Mouse (Mus musculus) WW6 (cell line): ENCODE data around the gene Cops3.

ENCODE experiments used
- DNase-seq: peaks from one replicate; pipeline ENCODE4 v3.0.0-alpha.2; 2013; ENCODE audit warnings: low read depth, low spot score

The Cops3 gene

GRCm38 (mm10) chr11:59778181-59778873 lies 61.3 kb downstream of the Cops3 start:
- peak; percentile 85 for DNase-seq

GRCm38 (mm10) chr11:59777259-59777658 lies 62.4 kb downstream of the Cops3 start:
- DNase-seq = no peak

GRCm38 (mm10) chr11:59775435-59776148 lies 64.0 kb downstream of the Cops3 start:
- no peak for DNase-seq

GRCm38 (mm10) chr11:59774522-59774921 lies 65.1 kb downstream of the Cops3 start:
- no peak for DNase-seq

- DNase-seq = no peak
Measured at GRCm38 (mm10) chr11:59772902-59773301, 66.7 kb downstream of the Cops3 start.

- DNase-seq = no peak
Measured at GRCm38 (mm10) chr11:59772291-59772690, 67.3 kb downstream of the Cops3 start.

GRCm38 (mm10) chr11:59770753-59771152 lies 68.9 kb downstream of the Cops3 start:
- DNase-seq = no peak

GRCm38 (mm10) chr11:59769738-59770137 lies 69.9 kb downstream of the Cops3 start:
- DNase-seq = no peak

- DNase-seq = no peak
Measured at GRCm38 (mm10) chr11:59769307-59769706, 70.3 kb downstream of the Cops3 start.
